Mouse (Mus musculus): ENCODE data around the gene Prcp. TPM values are rescaled to one million over a fixed set of nuclear protein-coding genes. Genes with fewer than 3 reads are reported as not detected.
"Not testable (repeated sequence)": the region's sequence is repeated elsewhere in the genome, so short reads cannot be mapped to it uniquely, and the experiment has no call there.

Gene Prcp
- total RNA-seq, 2 experiments from 2014 or later = 12.1 to 13.4 TPM

DNA sequence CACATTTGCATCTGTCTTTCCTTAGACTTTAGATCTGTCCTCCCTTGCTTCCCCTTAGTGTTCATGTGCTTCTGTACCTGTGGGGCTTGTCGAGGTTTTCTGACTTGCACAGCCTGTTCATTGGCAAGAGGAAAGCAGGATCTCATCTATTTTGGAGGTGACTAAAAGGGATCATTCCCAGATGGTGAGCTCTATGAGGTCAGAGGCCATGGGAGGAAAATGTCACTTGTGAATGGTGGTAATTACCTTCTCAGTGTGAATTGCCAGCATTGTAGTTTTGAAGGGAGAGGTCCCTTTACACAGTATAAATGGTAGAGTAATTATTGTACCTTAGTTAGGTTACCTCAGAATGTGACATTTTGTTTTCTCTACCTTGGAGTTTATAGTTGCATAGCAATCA is 15.9 kb downstream of the Prcp start:
- DNase-seq (ENCODE audit: low spot score in 2 of 2) = no peak

DNA sequence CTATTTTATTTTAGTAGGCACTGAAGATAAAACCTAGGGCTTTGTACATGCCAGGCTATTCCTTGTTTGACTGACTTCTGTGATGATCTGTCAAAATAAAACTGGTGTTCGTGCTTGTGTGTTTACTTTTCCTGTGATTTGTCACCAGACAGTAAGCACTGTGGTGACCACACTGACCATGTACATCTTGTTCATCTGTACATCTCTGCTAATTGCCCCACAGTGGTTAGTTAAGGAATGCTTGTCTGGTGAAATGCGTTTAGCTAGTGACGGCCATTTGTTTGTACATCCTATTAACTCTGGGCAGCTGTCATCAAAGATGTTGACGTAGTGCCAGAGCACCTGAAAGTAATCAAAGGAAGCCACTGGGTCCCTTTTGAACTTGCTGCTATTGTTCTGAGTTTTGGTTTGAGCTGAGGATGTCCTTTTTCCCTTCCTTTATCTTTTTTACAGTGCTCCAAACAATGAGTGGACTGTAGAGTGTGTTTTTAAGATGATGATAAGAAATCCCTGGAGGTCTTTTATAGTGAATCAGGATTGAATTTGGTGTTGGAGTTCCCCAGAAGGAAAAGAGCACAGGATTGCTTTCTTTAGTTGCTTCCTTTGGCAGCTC is 16.5 kb downstream of the Prcp start:
- DNase-seq (ENCODE audit: low spot score in 2 of 2) = no peak

DNA sequence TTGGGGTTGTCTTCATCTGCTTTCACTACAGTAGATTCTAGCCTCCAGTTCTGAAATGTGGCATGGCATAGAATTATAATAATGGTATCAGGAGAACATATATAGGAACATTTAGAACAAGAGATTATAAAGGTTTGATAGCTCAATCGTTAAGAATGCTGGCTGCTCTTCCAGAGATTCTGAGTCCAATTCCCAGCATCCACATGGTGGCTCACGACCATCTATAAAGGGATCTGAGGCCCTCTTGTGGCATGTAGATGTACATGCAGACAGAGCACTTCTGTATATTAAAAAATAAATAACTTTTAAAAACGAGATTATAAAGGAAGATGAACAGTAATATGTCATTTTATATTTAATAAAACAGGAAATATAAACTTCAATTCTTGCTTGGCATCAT is 19.2 kb downstream of the Prcp start:
- no peak for DNase-seq (ENCODE audit: low spot score in 2 of 2)

DNA sequence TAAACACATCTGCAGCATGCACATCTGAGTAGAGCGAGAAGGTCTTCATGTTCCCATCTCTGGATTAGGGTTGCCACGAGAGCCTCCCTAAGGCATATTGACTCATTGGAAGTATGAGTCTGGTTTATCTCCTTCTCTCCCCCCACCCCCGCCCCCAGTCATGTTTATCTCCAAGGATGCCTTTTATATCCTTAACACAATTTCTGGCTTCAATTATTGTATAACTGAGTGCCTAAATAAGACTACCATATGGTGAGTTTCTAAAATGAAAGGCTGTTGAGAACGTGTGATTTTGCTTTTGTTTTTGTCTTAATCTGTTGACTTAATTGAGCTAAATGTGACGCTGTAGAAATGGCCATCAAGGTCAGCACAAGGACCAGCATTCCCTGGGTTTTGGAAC is 21.8 kb downstream of the Prcp start:
- no peak for DNase-seq (ENCODE audit: low spot score in 2 of 2)

DNA sequence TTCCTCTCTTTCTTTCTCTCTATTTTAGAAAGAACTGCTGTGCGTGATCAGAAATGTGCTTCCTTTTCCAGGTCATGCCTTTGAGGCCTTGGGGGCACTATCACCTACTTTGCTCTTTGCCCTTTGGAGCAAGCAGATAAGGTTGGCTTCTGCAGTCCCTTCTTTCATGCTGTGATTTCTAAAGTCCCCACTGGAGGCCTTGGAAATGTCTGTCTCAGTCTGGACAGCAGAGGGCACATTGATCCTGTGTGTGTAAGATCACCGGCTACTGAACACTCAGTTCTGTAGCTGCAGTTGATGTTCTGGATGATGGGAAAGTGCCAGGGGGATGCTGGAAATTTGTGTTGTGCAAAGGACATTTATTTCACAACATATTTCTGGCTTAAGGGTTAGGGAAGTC is 22.8 kb downstream of the Prcp start:
- peak in 1 of 2 experiments; percentile 9 for DNase-seq (ENCODE audit: low spot score in 2 of 2)

DNA sequence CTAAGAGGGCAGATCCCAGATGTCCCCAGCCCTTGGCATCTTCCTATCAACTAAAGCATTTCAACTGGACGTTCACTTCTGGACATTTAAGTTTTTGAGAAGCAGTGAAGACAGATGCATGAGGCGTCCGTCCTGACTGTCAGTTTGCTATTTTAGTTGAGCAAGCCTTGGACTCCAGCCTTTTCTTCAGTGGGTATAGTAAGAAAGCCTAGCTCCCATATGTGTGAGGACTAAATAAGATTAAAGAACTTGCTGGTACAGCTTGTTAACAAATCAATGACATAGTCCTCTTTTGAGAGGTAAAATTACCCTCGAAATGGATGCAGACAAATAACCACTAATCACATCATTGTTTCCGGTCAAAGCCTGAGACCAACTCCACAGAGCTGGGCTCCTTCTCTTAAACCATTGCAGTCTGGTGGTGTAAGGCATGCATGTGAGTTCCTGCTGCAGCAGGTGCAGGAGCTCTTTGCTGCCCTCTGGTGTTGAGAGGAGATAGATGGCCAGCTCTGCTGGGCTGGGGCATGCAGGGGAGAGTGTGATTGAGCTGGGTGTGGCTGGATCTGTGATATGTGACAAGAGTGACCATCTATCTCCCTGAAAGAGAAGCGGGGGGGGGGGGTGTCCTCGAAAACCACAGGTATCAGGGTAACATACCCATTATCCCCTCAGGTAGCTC is 29.2 kb downstream of the Prcp start:
- peak; percentile 60 for DNase-seq (ENCODE audit: low spot score in 2 of 2)

DNA sequence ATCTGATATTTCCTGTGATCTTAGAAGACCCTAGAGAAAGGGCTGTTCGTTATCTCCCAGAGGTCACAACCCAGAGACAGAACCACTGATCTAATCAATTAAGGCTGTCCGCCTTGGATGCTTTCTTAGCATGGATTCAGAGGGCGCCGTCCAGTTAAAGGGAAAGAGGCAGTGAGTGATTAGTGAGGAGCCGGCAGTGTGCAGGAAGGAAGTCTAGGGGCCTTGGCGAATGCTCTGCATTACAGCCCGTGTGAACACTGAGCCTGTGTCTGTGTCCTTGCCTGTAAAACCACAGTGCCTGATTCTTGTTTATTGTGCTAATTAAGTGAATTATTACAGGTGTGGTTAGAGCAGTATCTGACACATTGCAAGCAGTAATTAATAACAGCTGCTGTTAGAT is 30.0 kb downstream of the Prcp start:
- DNase-seq (ENCODE audit: low spot score in 2 of 2) = not testable (repeated sequence)

DNA sequence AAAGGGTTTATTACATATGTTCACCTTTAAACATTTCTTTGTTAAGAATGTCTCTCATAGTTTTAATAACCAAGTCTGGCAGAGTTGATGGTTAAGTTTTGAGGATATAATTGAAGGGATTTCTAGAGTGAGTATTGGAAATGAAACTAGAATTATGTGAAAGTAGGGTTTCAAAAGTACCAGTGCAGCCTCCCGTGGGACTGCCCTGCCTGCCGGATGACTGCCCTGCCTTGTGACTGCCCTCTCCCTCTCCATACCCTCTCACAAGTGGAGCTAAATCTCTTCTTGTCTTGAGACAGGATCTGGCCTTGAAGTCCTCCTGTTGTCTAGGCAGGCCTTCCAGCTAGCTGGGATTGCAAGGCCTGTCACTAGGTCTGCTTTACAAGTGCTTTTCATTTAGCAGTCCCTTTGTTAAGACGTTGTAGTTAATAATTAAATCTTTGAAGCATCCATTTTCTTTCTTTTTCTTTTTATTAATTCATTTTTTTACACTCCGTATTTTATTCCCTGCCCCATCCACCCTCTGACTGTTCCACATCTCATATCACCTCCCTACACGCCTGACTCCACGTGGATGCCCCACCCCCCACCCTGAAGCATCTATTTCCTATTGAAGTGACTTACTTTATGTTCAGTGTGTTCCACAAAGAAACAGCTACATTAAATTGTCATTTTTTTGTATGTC is 46.0 kb downstream of the Prcp start:
- DNase-seq (ENCODE audit: low spot score in 2 of 2) = no peak

DNA sequence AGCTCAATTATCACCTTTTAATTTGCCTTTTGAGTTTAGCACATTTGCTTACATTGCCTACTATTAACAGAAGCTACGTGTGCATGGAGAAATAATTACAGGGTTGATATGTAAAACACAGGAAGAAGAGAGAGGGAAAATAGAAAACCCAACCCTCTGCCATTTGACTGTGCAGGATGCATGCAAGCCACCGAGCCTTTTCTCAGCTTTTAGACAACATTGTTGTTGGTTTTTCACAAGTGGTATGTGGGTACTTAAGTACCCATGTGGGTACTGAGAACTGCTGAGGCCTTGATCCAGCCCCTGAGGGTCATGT is 46.5 kb downstream of the Prcp start:
- DNase-seq (ENCODE audit: low spot score in 2 of 2) = no peak

DNA sequence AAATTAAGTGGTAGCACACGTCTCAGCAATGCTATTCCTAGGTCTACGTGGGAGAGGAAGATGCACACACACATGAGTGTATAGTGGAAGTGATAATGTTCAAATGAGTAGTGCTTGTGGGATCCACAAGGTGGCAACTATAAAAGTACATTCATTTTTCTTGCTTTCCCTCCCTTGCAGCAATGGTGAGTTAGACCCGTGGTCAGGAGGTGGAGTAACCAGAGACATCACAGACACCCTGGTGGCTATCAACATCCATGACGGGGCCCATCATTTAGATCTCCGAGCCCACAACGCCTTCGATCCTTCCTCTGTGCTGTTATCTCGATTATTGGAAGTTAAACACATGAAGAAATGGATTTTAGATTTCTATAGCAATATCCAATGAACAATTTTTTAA is 58.5 kb downstream of the Prcp start:
- DNase-seq (ENCODE audit: low spot score in 2 of 2) = no peak

DNA sequence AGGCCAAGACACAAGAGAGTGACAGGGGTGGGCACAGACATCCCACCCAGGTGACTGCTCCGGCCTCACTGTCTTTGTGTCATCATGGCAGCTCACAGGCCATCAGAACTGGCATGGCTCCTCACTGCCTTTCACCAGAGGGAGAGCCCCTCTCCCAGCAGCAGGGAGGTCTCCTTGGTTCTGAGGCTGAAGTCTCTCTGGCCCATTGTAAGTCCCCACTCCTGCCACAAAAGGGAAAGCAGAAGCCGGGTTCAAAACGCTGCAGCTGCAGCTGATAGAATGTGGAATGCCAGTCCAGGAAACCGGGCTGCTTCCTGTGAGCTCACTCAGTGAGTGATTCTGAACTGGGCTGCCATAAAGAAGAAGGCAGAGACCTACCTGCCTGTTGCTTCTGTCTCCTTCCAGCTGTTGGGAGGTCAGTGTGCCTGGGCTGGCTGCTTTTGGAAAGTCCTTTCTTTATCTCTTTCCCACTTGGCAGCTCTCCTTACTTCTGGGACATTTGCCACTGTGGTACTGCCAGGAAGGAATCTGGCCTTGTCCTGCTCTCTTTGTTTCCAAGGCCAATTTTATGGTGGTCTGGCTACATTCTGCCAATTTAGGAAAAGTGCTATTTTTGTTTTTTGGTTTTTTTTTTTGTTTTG is 59.2 kb downstream of the Prcp start:
- DNase-seq (ENCODE audit: low spot score in 2 of 2) = not testable (repeated sequence)

DNA sequence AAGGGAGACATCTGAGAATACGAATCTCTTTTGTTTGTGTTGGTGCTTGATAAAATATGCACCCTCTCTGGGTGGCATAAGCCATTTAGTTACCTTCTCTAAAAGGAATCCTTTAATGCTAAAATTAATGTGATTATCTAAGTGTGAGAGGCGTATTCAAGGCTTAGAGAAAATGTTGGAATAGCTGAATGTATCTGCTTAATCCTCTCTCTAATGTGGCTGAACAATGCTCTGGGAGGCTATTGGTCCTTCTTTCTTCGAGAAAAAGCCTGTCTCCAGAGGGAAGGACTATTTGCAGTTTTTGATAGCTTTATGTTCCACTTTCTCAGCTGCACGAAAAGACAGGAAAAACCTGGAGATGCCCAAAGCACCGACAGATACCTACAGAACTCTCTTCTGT is 62.5 kb downstream of the Prcp start:
- no peak for DNase-seq (ENCODE audit: low spot score in 2 of 2)

DNA sequence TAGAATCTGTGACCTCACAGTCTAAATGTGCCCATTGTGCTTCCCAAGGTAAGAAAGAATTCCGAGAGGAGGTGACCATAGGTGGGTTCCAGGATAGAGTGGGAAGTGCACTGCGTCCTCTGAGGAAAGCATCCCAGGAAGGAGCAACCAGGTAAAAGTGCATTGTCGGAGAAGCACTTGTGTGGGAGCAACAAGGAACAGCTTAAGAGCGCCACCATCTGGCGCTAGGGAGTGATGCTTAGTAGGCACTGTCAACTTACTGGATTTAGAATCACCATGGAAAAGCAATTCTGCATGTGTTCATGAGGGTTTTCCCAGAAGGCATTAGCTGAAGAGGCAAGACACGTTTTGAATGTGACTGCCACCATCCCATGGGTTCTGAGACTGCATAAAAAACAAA is 63.7 kb downstream of the Prcp start:
- DNase-seq (ENCODE audit: low spot score in 2 of 2) = peak; percentile 11 to 38

DNA sequence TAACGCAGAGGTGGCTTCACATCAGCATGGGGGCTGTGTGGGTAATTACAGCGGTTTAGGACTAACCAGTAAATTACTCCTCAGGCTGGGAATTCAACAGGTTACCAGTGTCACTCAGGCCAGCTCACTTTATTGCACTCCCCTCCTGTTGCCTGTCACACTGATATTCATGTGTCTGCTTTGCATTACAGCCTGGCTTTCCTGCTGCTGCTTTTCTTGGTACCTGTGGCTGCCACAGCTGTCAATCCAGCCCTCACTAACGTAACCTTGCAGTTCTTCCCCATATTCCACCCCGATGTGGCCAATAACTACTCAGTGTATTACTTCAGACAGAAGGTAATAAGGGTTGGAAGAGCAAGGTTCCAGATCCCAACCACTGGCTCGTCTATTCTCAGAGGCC is 65.5 kb downstream of the Prcp start:
- DNase-seq (ENCODE audit: low spot score in 2 of 2) = no peak

DNA sequence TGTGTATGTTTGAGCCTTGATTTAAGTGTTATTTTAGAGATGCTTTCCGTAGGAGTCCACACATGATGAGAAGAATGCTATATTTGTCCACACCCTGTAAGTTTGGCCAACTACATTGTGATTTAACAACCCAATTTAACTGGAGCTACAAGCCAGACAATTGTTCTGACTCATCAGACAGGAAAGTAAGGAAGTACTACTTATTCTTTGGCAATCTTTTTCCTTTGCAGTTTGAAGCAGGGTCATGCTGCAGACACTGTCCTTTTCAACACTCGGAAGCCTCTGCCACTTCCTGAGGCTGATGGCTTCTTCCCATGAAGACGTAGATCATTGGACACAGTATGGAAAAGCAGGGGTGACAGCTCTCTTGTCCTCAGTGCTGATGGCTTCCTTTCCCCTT is 76.5 kb downstream of the Prcp start:
- DNase-seq (ENCODE audit: low spot score in 2 of 2) = no peak

DNA sequence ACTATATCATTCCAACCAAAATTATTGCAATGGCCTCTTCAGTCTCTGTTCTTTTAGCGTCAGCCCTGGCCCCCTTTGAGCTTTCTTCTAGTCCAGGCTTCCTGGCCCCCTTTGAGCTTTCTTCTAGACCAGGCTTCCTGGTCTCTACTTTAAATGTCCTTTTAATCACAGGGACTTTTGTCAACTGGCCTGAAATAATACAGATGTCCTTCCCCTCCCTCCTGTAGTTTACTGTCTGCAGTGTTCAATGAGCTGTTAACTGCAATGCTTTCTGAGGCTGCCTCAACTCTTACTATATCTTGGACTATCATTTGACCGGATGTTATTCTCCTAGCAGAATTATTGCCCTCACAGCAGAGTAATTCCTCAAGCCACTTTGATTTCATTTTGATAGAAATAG is 77.9 kb downstream of the Prcp start:
- DNase-seq (ENCODE audit: low spot score in 2 of 2) = no peak

DNA sequence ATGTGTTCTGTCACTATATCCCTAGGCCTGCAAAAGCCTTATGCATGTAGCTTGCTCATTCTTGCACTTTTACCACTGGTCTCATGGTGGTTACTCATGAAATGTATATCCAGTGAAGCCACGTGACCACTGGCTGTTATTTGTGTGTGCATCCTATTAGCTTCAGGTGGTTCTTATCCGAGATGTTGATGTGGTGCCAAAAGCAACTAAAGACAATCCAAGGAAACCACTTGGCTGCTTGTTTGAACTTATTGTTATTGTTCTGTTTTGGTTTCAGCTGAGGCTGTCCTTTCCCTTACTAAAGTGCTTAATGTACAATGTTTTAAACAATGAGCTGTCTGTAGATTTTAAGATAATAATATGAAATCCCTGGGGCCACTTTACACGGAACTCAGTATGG is 85.5 kb downstream of the Prcp start:
- no peak for DNase-seq (ENCODE audit: low spot score in 2 of 2)

DNA sequence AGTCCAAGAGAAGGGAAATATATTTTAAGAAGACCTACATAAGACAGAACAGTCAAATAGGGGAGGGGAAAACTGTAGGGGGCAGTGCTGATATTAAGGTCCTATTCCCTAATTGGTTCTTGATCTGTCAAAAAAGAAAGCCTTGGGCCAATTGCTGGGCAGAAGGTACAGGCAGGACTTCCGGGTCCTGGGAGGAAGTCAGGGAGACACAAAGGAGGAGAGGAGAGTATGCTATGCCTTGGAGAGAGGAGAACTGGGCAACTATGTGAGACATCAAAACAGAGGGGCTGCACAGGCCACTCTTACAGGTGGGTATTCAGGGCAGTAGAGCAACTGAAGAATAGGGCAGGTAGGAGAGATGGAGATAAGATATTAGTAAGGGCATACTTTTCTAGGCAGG is 87.6 kb downstream of the Prcp start:
- DNase-seq (ENCODE audit: low spot score in 2 of 2) = no peak

DNA sequence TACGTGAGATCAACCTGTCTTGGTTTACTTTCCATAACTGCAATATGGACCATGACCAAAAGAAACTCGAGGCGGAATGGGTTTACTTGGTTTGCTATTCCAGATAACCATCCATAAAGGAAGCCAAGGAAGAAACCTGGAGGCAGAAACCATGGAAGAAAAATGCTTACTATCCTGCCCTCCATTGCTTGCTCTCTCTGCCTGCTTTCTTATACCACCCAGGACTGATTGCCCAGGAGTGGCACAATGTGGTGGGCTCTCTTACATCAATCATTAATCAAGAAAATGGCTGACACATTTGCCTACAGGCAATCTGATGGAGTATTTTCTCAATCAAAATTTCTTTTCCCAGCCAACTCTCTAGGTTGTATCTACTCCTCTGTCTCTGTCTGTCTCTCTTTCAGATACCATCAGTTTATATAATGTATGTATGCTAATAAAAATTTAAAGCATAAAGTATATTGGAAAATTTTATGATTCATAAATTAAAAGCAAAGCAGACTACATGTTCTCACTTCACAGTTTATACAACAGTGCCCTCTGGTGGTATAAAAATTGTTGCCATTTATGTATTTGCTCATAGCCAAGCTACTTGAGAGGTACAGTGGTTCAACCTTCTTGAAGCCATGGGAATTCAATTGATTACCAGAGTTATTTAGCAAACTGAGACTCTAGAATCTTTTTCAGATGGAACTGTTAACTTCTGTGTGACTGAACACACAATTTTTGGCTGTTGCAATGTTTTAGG is 90.7 kb downstream of the Prcp start:
- no peak for DNase-seq (ENCODE audit: low spot score in 2 of 2)

DNA sequence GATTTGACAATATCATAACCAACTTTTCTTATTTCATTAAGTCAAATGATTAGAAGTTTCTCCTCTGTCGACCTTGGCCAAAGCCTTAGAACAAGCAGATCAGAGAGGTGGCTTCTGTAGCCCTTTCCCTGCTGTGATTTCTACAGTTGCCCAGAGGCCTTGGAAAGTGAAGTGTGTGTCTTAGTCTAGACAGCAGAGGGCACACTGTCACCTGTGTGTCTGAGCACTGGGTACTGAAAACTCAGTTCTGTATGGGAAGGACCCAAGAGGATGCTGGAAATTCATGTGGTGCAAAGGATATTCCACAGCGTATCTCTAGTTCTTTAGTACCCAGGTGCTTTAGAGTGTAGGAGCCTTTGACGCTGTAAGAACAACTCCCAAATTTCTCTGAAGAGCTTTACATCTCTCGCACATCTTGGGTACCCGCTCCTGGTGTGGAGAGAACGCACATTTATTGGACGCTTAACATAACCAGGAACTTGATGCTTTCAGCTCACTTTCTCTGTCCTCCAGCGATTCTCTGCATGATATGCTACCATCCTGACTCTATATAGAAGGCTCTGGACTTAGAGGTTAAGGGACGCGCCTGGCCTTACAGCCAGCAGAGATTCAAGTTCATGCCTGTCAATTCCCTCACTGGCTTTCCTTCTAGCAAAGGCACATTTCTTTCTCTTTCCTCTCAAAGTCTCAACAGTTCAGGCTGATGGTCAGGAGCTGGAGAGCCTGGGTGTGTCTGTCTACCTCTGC is 93.3 kb downstream of the Prcp start:
- peak; percentile 16 to 27 for DNase-seq (ENCODE audit: low spot score in 2 of 2)

DNA sequence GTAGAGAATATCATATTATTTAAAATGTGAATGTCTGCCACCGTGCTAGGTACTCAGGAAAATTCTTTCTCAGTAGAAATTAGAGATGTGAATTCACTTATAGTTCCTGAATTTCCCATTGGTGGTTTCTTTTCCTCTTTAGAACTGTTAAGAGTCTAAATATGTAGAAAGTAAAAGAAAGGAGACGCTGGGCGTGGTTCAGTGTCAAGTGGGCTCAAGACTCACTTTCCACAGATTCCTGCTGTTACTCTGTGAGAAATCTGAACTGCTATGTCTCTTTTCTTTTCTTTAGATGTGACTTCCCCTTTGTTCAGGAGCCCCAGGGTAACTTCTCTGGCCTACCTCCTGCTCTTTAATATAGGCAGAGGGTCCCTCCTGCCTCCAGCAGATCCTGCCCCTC is 103.2 kb downstream of the Prcp start:
- no peak for DNase-seq (ENCODE audit: low spot score in 2 of 2)

Measured in adrenal gland, adult 18-20 months (tissue).